8 mouse cellular contexts compared by ENCODE assay signal in the genomic region with DNA sequence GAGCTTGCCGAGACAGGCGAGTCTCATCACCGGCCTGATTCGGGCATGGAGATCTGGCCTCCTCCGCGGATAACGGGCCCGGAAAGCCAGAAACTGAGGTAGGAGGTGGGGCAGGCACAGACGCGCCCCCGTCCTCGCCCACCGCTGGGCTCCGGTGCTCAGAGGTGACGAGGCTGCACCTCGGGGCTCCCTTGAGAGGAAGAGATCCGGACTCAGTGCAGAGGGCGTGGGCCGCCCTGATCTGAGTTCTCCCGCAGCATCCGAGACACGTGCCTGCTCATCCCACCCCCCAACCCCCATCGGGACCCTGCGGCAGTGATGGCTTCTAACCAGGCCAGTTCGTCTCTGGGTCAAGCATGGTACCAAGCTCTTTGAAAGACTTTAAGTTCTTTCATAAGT. TPM values are rescaled to one million over a fixed set of nuclear protein-coding genes. Genes with fewer than 3 reads are reported as not detected.
A peak's percentile ranks its signal among the peaks of the same experiment; 100 is the strongest.
DNase-seq lines count a peak whose midpoint lies in the region; ATAC-seq lines count a peak whose summit lies in the region.

No protein-coding gene starts in this region.

- no peak for DNase-seq in kidney, postnatal 10 days
- no peak for DNase-seq in cerebellum, adult 8-10 months
- DNase-seq in frontal cortex, postnatal 14 days (ENCODE audit: low spot score in 2 of 2) = no peak
- DNase-seq in adrenal gland, postnatal 10 days = no peak

- peak overlapping the region; percentile 81 for H3K9ac ChIP-seq in kidney, embryonic 15.5 days
- peak overlapping the region; percentile 58 for H3K9ac ChIP-seq in hindbrain, embryonic 15.5 days
- peak overlapping the region; percentile 80 for H3K9ac ChIP-seq in midbrain, embryonic 15.5 days

- peaks cover 63% of the 10 kb centered on the region for H3K36me3 ChIP-seq in kidney, embryonic 15.5 days
- H3K36me3 ChIP-seq in hindbrain, embryonic 15.5 days = peaks cover 38% of the 10 kb centered on the region; the same call in 1 of the 2 replicates
- H3K36me3 ChIP-seq in midbrain, embryonic 15.5 days (replicated peaks) = peaks cover 10% of the 10 kb centered on the region; the same call in 1 of the 2 replicates

- ATAC-seq in kidney, embryonic 15.5 days (replicated peaks; ENCODE audit: low FRiP score) = no peak; the same call in 1 of the 2 replicates
- no peak; the same call in 1 of the 2 replicates for ATAC-seq in hindbrain, embryonic 15.5 days (ENCODE audit: low FRiP score, low read depth)
- peak; percentile 50; the same call in 1 of the 2 replicates for ATAC-seq in midbrain, embryonic 15.5 days (replicated peaks)

- peak overlapping the region; percentile 76 for H3K4me2 ChIP-seq in kidney, embryonic 15.5 days
- peak overlapping the region; percentile 76 for H3K4me2 ChIP-seq in hindbrain, embryonic 15.5 days
- peak overlapping the region; percentile 77 for H3K4me2 ChIP-seq in midbrain, embryonic 15.5 days

- H3K4me3 ChIP-seq in kidney, embryonic 15.5 days (replicated peaks) = peak overlapping the region; percentile 82
- H3K4me3 ChIP-seq in brown adipose tissue, adult 24 weeks (ENCODE audit: insufficient read depth, low read depth, low read length) = peak overlapping the region; percentile 69
- peak overlapping the region; percentile 62 for H3K4me3 ChIP-seq in hindbrain, embryonic 15.5 days
- H3K4me3 ChIP-seq in midbrain, embryonic 15.5 days = peak overlapping the region; percentile 90

- WGBS in kidney, embryonic 15.5 days = under 1% methylated on average over 25 of the region's 25 CpGs
- WGBS in hindbrain, embryonic 15.5 days = under 1% methylated on average over 25 of the region's 25 CpGs
- under 1% methylated on average over 25 of the region's 25 CpGs for WGBS in midbrain, embryonic 15.5 days

- H3K9me3 ChIP-seq in kidney, embryonic 15.5 days (replicated peaks) = no peaks in the 10 kb centered on the region
- no peaks in the 10 kb centered on the region for H3K9me3 ChIP-seq in hindbrain, embryonic 15.5 days
- no peaks in the 10 kb centered on the region for H3K9me3 ChIP-seq in midbrain, embryonic 15.5 days

- H3K27me3 ChIP-seq in kidney, embryonic 15.5 days = no peaks in the 10 kb centered on the region
- no peaks in the 10 kb centered on the region for H3K27me3 ChIP-seq in hindbrain, embryonic 15.5 days
- H3K27me3 ChIP-seq in midbrain, embryonic 15.5 days (replicated peaks) = no peaks in the 10 kb centered on the region

- H3K4me1 ChIP-seq in kidney, embryonic 15.5 days = peaks cover 38% of the 10 kb centered on the region
- H3K4me1 ChIP-seq in brown adipose tissue, adult 24 weeks (ENCODE audit: control insufficient read depth, insufficient read depth, insufficient read length, low read length) = no peaks in the 10 kb centered on the region
- H3K4me1 ChIP-seq in hindbrain, embryonic 15.5 days (replicated peaks) = peaks cover 38% of the 10 kb centered on the region
- peaks cover 37% of the 10 kb centered on the region for H3K4me1 ChIP-seq in midbrain, embryonic 15.5 days

- no peak overlapping the region for H3K27ac ChIP-seq in kidney, embryonic 15.5 days
- no peak overlapping the region for H3K27ac ChIP-seq in brown adipose tissue, adult 24 weeks (replicated peaks; ENCODE audit: low read depth, low read length)
- peak overlapping the region; percentile 54; the same call in 1 of the 2 replicates for H3K27ac ChIP-seq in hindbrain, embryonic 15.5 days (replicated peaks)
- peak overlapping the region; percentile 59; the same call in 1 of the 2 replicates for H3K27ac ChIP-seq in midbrain, embryonic 15.5 days

RNA-seq across cellular contexts. Expression of gene Pin1, which starts 0.4 kb away (rescaled TPM):
- 55.3 and 55.4 TPM in 2 replicates for polyA plus RNA-seq in kidney, embryonic 15.5 days (2015; fragmentation: Nextera tagmentation; extraction: Ambion mirVana)
- 13.9 and 17.2 TPM in 2 replicates for polyA plus RNA-seq in brown adipose tissue, adult 24 weeks (2012; ENCODE audit: insufficient read depth, insufficient read length, missing spikeins)
- polyA plus RNA-seq in hindbrain, embryonic 15.5 days (2015; fragmentation: Nextera tagmentation; extraction: Ambion mirVana) = 66.0 and 66.3 TPM in 2 replicates
- polyA plus RNA-seq in midbrain, embryonic 15.5 days (2015; fragmentation: Nextera tagmentation; extraction: Ambion mirVana) = 65.0 and 68.4 TPM in 2 replicates
- 10 to 100 TPM; 19.5 to 20.7 TPM for total RNA-seq in adrenal gland, postnatal 10 days (2021)

RNA-seq across cellular contexts. Expression of gene Fbxl12, which starts 7.7 kb away (rescaled TPM):
- polyA plus RNA-seq in kidney, embryonic 15.5 days (2015; fragmentation: Nextera tagmentation; extraction: Ambion mirVana) = 21.1 and 22.2 TPM in 2 replicates
- 5.8 and 6.5 TPM in 2 replicates for polyA plus RNA-seq in brown adipose tissue, adult 24 weeks (2012; ENCODE audit: insufficient read depth, insufficient read length, missing spikeins)
- polyA plus RNA-seq in hindbrain, embryonic 15.5 days (2015; fragmentation: Nextera tagmentation; extraction: Ambion mirVana) = 13.8 TPM in 2 replicates
- polyA plus RNA-seq in midbrain, embryonic 15.5 days (2015; fragmentation: Nextera tagmentation; extraction: Ambion mirVana) = 16.0 and 17.8 TPM in 2 replicates
- total RNA-seq in adrenal gland, postnatal 10 days (2021) = 10 to 100 TPM; 16.8 to 24.5 TPM

RNA-seq across cellular contexts. Expression of gene Ubl5, which starts 9.6 kb away (rescaled TPM):
- polyA plus RNA-seq in kidney, embryonic 15.5 days (2015; fragmentation: Nextera tagmentation; extraction: Ambion mirVana) = 385 and 422 TPM in 2 replicates
- polyA plus RNA-seq in brown adipose tissue, adult 24 weeks (2012; ENCODE audit: insufficient read depth, insufficient read length, missing spikeins) = 257 and 293 TPM in 2 replicates
- 441 and 476 TPM in 2 replicates for polyA plus RNA-seq in hindbrain, embryonic 15.5 days (2015; fragmentation: Nextera tagmentation; extraction: Ambion mirVana)
- polyA plus RNA-seq in midbrain, embryonic 15.5 days (2015; fragmentation: Nextera tagmentation; extraction: Ambion mirVana) = 411 and 447 TPM in 2 replicates
- total RNA-seq in adrenal gland, postnatal 10 days (2021) = 100 to 1,000 TPM; 295 to 301 TPM

Comparison
In these comparisons a context has a peak if more than half of its experiments do, and no peak if none do; other contexts are left out.
1. H3K27ac ChIP-seq: peak in hindbrain, embryonic 15.5 days (single experiment) and midbrain, embryonic 15.5 days (single experiment); none in kidney, embryonic 15.5 days (single experiment) and brown adipose tissue, adult 24 weeks (single experiment).
2. Peak in every context shown above with its lines, with median percentiles within 50 percentile points of each other: H3K4me2 ChIP-seq, H3K4me3 ChIP-seq and H3K9ac ChIP-seq.